Mouse (Mus musculus): ENCODE measurements around the gene Camta2.

Gene Camta2

GRCm38 (mm10) chr11:70687601-70688199 lies at the start of gene Camta2:
Camta2 (minus strand) TSS chr11:70688105.
- peak; percentile 82 to 87 for DNase-seq (ENCODE audit: low spot score in 2 of 2)

- no peak for DNase-seq (ENCODE audit: low spot score in 2 of 2)
Observed at GRCm38 (mm10) chr11:70733256-70733655, 45.4 kb upstream of the Camta2 start.

- DNase-seq (ENCODE audit: low spot score in 2 of 2), result no peak
Observed at GRCm38 (mm10) chr11:70731178-70731577, 43.3 kb upstream of the Camta2 start.

- DNase-seq (ENCODE audit: low spot score in 2 of 2), result no peak
Observed at GRCm38 (mm10) chr11:70730427-70731038, 42.6 kb upstream of the Camta2 start.

- no peak for DNase-seq (ENCODE audit: low spot score in 2 of 2)
Observed at GRCm38 (mm10) chr11:70727385-70727784, 39.5 kb upstream of the Camta2 start.

GRCm38 (mm10) chr11:70726585-70726984 lies 38.7 kb upstream of the Camta2 start:
- no peak for DNase-seq (ENCODE audit: low spot score in 2 of 2)

- no peak for DNase-seq (ENCODE audit: low spot score in 2 of 2)
Observed at GRCm38 (mm10) chr11:70724706-70725105, 36.8 kb upstream of the Camta2 start.

GRCm38 (mm10) chr11:70721072-70721471 lies 33.2 kb upstream of the Camta2 start:
- no peak for DNase-seq (ENCODE audit: low spot score in 2 of 2)

- no peak for DNase-seq (ENCODE audit: low spot score in 2 of 2)
Observed at GRCm38 (mm10) chr11:70720567-70720966, 32.7 kb upstream of the Camta2 start.

- DNase-seq (ENCODE audit: low spot score in 2 of 2), result no peak
Observed at GRCm38 (mm10) chr11:70718481-70718880, 30.6 kb upstream of the Camta2 start.

GRCm38 (mm10) chr11:70715832-70716231 lies 27.9 kb upstream of the Camta2 start:
- DNase-seq (ENCODE audit: low spot score in 2 of 2), result no peak

- DNase-seq (ENCODE audit: low spot score in 2 of 2), result no peak
Observed at GRCm38 (mm10) chr11:70713222-70713621, 25.3 kb upstream of the Camta2 start.

GRCm38 (mm10) chr11:70711026-70711425 lies 23.1 kb upstream of the Camta2 start:
- DNase-seq (ENCODE audit: low spot score in 2 of 2), result no peak

- no peak for DNase-seq (ENCODE audit: low spot score in 2 of 2)
Observed at GRCm38 (mm10) chr11:70706127-70706526, 18.2 kb upstream of the Camta2 start.

GRCm38 (mm10) chr11:70702781-70703180 lies 14.9 kb upstream of the Camta2 start:
- DNase-seq (ENCODE audit: low spot score in 2 of 2), result no peak

GRCm38 (mm10) chr11:70701984-70702733 lies 14.3 kb upstream of the Camta2 start:
- DNase-seq (ENCODE audit: low spot score in 2 of 2), result no peak

- no peak for DNase-seq (ENCODE audit: low spot score in 2 of 2)
Observed at GRCm38 (mm10) chr11:70701221-70701955, 13.5 kb upstream of the Camta2 start.

GRCm38 (mm10) chr11:70700613-70701012 lies 12.7 kb upstream of the Camta2 start:
- DNase-seq (ENCODE audit: low spot score in 2 of 2), result peak; percentile 42 to 48

GRCm38 (mm10) chr11:70699722-70700556 lies 12.0 kb upstream of the Camta2 start, which contains the start of the genes Inca1 and Kif1c:
Inca1 (minus strand) TSS chr11:70700155.
Kif1c (plus strand) TSS chr11:70700548.
- peak; percentile 94 to 97 for DNase-seq (ENCODE audit: low spot score in 2 of 2)

- no peak for DNase-seq (ENCODE audit: low spot score in 2 of 2)
Observed at GRCm38 (mm10) chr11:70699051-70699450, 11.1 kb upstream of the Camta2 start.

GRCm38 (mm10) chr11:70697376-70697775 lies 9.5 kb upstream of the Camta2 start:
- DNase-seq (ENCODE audit: low spot score in 2 of 2), result no peak

All from thymus, postnatal 10 days (tissue).